In the genomic region with DNA sequence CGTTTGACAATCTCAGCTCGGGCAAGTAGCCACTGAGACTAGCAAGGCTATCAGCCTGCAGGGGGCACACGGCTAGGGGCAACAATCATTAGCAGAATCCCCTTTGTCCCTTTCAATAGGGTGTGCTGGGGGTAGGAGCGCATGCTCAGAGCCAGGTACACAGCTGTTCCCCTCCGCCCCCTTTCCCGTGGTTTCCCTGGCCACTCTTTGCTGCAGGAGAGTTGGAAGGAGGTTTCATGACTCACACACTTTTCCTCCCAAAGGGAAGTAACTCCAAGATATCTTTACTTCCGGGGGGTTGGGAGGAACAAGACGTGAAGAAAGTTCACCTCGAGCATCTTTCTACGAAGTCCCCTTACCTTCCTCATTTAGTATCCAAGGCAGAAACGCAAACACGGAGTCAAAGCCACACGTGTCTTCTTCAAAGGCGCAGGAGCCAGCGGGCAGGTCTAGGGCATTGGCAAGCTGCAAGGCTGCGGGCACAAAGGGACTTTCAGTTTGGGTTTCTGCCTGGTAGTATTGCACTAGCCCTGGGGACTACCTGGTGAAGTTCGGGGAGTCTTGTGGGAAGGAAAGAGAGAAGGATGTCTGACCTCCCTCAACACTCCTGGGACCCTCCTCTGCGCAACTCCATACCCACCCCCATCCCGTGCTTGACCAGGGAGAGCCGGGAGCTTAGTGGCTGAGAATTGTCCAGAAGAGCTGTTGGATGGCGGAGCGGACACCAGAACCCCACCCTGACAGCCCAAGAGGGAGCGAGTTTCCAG, we compare ENCODE assay signal across 8 mouse cellular contexts. TPM values are rescaled to one million over a fixed set of nuclear protein-coding genes. Genes with fewer than 3 reads are reported as not detected.
A peak's percentile ranks its signal among the peaks of the same experiment; 100 is the strongest.
DNase-seq lines count a peak whose midpoint lies in the region; ATAC-seq and TF ChIP-seq lines count a peak whose summit lies in the region.

No protein-coding gene starts in this region.

- peak overlapping the region; percentile 95 for H3K4me2 ChIP-seq in forebrain, embryonic 13.5 days
- peak overlapping the region; percentile 96 for H3K4me2 ChIP-seq in hindbrain, embryonic 11.5 days (replicated peaks; ENCODE audit: low read depth, low read length)
- H3K4me2 ChIP-seq in liver, embryonic 11.5 days: peak overlapping the region; percentile 75
- H3K4me2 ChIP-seq in midbrain, embryonic 15.5 days: peak overlapping the region; percentile 81

- peak overlapping the region; percentile 60 for H3K9ac ChIP-seq in forebrain, embryonic 13.5 days
- peak overlapping the region; percentile 55 for H3K9ac ChIP-seq in hindbrain, embryonic 11.5 days (ENCODE audit: low read depth, low read length)
- 0 out of 2 replicates have a peak overlapping the region, but pooled peaks have one; percentile 40 for H3K9ac ChIP-seq in liver, embryonic 11.5 days (ENCODE audit: low read depth, low read length)
- peak overlapping the region; percentile 31; the same call in 1 of the 2 replicates for H3K9ac ChIP-seq in midbrain, embryonic 15.5 days

- H3K36me3 ChIP-seq in forebrain, embryonic 13.5 days (ENCODE audit: poor library complexity, severe bottlenecking): no peaks in the 10 kb centered on the region
- H3K36me3 ChIP-seq in hindbrain, embryonic 11.5 days (ENCODE audit: control insufficient read depth, insufficient read depth, low read length): no peaks in the 10 kb centered on the region
- H3K36me3 ChIP-seq in liver, embryonic 11.5 days (ENCODE audit: control insufficient read depth, insufficient read depth, low read length): no peaks in the 10 kb centered on the region
- H3K36me3 ChIP-seq in midbrain, embryonic 15.5 days (replicated peaks): no peaks in the 10 kb centered on the region

- DNase-seq in layer of hippocampus, adult 2 months (ENCODE audit: low spot score in 2 of 2): no peak
- no peak for DNase-seq in layer of hippocampus, postnatal 25 days (ENCODE audit: extremely low spot score in 1 of 2, low spot score in 1 of 2)
- DNase-seq in hindbrain, embryonic 11.5 days (ENCODE audit: low spot score): peak; percentile 67
- DNase-seq in liver, embryonic 11.5 days (ENCODE audit: low spot score): peak; percentile 37
- peak; percentile 2 to 6 for DNase-seq in thymus, postnatal 36 days

- H3K27me3 ChIP-seq in forebrain, embryonic 13.5 days: peaks cover 10% of the 10 kb centered on the region; the same call in 1 of the 2 replicates
- no peaks in the 10 kb centered on the region for H3K27me3 ChIP-seq in hindbrain, embryonic 11.5 days (ENCODE audit: control insufficient read depth, insufficient read depth, low read length)
- 0 out of 2 replicates have a peak, but pooled peaks cover 3% of the 10 kb centered on the region for H3K27me3 ChIP-seq in liver, embryonic 11.5 days (replicated peaks; ENCODE audit: control insufficient read depth, insufficient read depth, low read length)
- no peaks in the 10 kb centered on the region for H3K27me3 ChIP-seq in midbrain, embryonic 15.5 days (replicated peaks)

- 0 out of 2 replicates have a peak, but pooled peaks cover 2% of the 10 kb centered on the region for H3K9me3 ChIP-seq in forebrain, embryonic 13.5 days (replicated peaks)
- H3K9me3 ChIP-seq in hindbrain, embryonic 11.5 days (ENCODE audit: control insufficient read depth, low read length): no peaks in the 10 kb centered on the region
- no peaks in the 10 kb centered on the region for H3K9me3 ChIP-seq in liver, embryonic 11.5 days (ENCODE audit: control insufficient read depth, low read length)
- no peaks in the 10 kb centered on the region; the same call in 1 of the 2 replicates for H3K9me3 ChIP-seq in midbrain, embryonic 15.5 days

- peak overlapping the region; percentile 52 for H3K4me3 ChIP-seq in layer of hippocampus, adult 2 months
- H3K4me3 ChIP-seq in forebrain, embryonic 13.5 days: peak overlapping the region; percentile 46
- peak overlapping the region; percentile 39 for H3K4me3 ChIP-seq in hindbrain, embryonic 11.5 days (ENCODE audit: low read depth, low read length)
- peak overlapping the region; percentile 46 for H3K4me3 ChIP-seq in liver, embryonic 11.5 days (ENCODE audit: low read depth, low read length)
- peak overlapping the region; percentile 34 for H3K4me3 ChIP-seq in midbrain, embryonic 15.5 days

- peak; percentile 51 for TF ChIP-seq CTCF in layer of hippocampus, adult 2 months (conservative IDR thresholded peaks at IDR 0.05)

- H3K27ac ChIP-seq in layer of hippocampus, adult 2 months: 0 out of 2 replicates have a peak overlapping the region, but pooled peaks have one; percentile 10
- no peak overlapping the region for H3K27ac ChIP-seq in forebrain, embryonic 13.5 days
- H3K27ac ChIP-seq in hindbrain, embryonic 11.5 days (ENCODE audit: low read depth, low read length): no peak overlapping the region
- H3K27ac ChIP-seq in liver, embryonic 11.5 days (ENCODE audit: low read depth, low read length): no peak overlapping the region
- no peak overlapping the region for H3K27ac ChIP-seq in midbrain, embryonic 15.5 days

- ATAC-seq in cerebellum, adult (ENCODE audit: insufficient number of reproducible peaks, low FRiP score, low TSS enrichment): peak; percentile 56
- peak; percentile 65 for ATAC-seq in forebrain, embryonic 13.5 days
- ATAC-seq in hindbrain, embryonic 11.5 days (ENCODE audit: low FRiP score): peak; percentile 69
- no peak for ATAC-seq in liver, embryonic 11.5 days (replicated peaks; ENCODE audit: low FRiP score)
- peak; percentile 61 for ATAC-seq in midbrain, embryonic 15.5 days (replicated peaks)

- H3K4me1 ChIP-seq in forebrain, embryonic 13.5 days: peaks cover 16% of the 10 kb centered on the region
- no peaks in the 10 kb centered on the region for H3K4me1 ChIP-seq in hindbrain, embryonic 11.5 days (replicated peaks; ENCODE audit: control insufficient read depth, insufficient read depth, low read length)
- no peaks in the 10 kb centered on the region; the same call in 1 of the 2 replicates for H3K4me1 ChIP-seq in liver, embryonic 11.5 days (replicated peaks; ENCODE audit: control insufficient read depth, insufficient read depth, low read length)
- H3K4me1 ChIP-seq in midbrain, embryonic 15.5 days: peaks cover 17% of the 10 kb centered on the region

- 2% methylated on average over 23 of the region's 23 CpGs for WGBS in forebrain, embryonic 13.5 days
- 2% methylated on average over 23 of the region's 23 CpGs for WGBS in hindbrain, embryonic 11.5 days
- WGBS in liver, embryonic 11.5 days: 1% methylated on average over 23 of the region's 23 CpGs
- 2% methylated on average over 23 of the region's 23 CpGs for WGBS in midbrain, embryonic 15.5 days

RNA-seq across cellular contexts. Expression of a gene that starts 0.8 kb away (rescaled TPM):
- 1 to 10 TPM; 1.1 to 1.2 TPM for total RNA-seq in layer of hippocampus, adult 2 months (2021)
- total RNA-seq in layer of hippocampus, postnatal 25 days (2021): 1 to 10 TPM in 1 of 2 experiments, under 1 TPM in 1; 0.89 to 1.1 TPM
- polyA plus RNA-seq in forebrain, embryonic 13.5 days (2015; fragmentation: Nextera tagmentation; extraction: Ambion mirVana): 1.0 and 1.4 TPM in 2 replicates
- polyA plus RNA-seq in hindbrain, embryonic 11.5 days (2014; fragmentation: Nextera tagmentation; extraction: Ambion mirVana): 1.1 and 1.5 TPM in 2 replicates
- polyA plus RNA-seq in liver, embryonic 11.5 days (2014; fragmentation: Nextera tagmentation; extraction: Ambion mirVana): 0.29 and 0.58 TPM in 2 replicates
- 2.9 and 3.2 TPM in 2 replicates for polyA plus RNA-seq in midbrain, embryonic 15.5 days (2015; fragmentation: Nextera tagmentation; extraction: Ambion mirVana)

Comparison
In these comparisons a context has a peak if more than half of its experiments do, and no peak if none do; other contexts are left out.
1. DNase-seq: peak in hindbrain, embryonic 11.5 days (single experiment), liver, embryonic 11.5 days (single experiment) and thymus, postnatal 36 days (2 of 2); none in layer of hippocampus, adult 2 months (0 of 2) and layer of hippocampus, postnatal 25 days (0 of 2).
2. Peak in every context shown above with its lines, with median percentiles within 50 percentile points of each other: H3K4me3 ChIP-seq, H3K4me2 ChIP-seq and H3K9ac ChIP-seq.